Mouse (Mus musculus) CH12.LX (cell line): Measurements from ENCODE around the gene Ubiad1. TPM values are rescaled to one million over a fixed set of nuclear protein-coding genes. Genes with fewer than 3 reads are reported as not detected.

ENCODE experiments used
- DNase-seq: peaks from one replicate; pipeline ENCODE4 v3.0.0-alpha.2; 2013; ENCODE audit errors: extremely low read depth
- H3K27ac ChIP-seq: 2 replicates; pipeline ENCODE4 v1.5.1; 2012; ENCODE audit warnings: low read depth, mild to moderate bottlenecking, control low read depth, moderate library complexity; ENCODE audit not compliant: insufficient read depth
- H3K27me3 ChIP-seq: replicated peaks from 2 replicates; pipeline ENCODE3; 2012; ENCODE audit warnings: inconsistent platforms
- H3K36me3 ChIP-seq, 2 experiments: replicated peaks in 1 of 2; 2 replicates each; pipeline versions ENCODE3 to v1.6.1; 2012; ENCODE audit warnings: inconsistent platforms in 1 of 2, low read length in 1 of 2, mild to moderate bottlenecking in 1 of 2, mixed read lengths in 1 of 2, moderate library complexity in 1 of 2; ENCODE audit not compliant: control insufficient read depth in 1 of 2, insufficient read depth in 1 of 2
- H3K4me1 ChIP-seq, 2 experiments: 2 replicates each; pipeline ENCODE4 v1.6.1; 2012; ENCODE audit warnings: inconsistent platforms in 1 of 2, moderate library complexity in 1 of 2; ENCODE audit not compliant: insufficient read depth in 2 of 2, control insufficient read depth in 1 of 2
- H3K4me2 ChIP-seq: 2 replicates; pipeline ENCODE4 v1.6.1; 2012; ENCODE audit warnings: low read depth, mild to moderate bottlenecking, control low read depth; ENCODE audit not compliant: poor library complexity, insufficient read depth, severe bottlenecking
- H3K4me3 ChIP-seq, 3 experiments: fragments of 150-350 bp in 1 of 3; sonication (generic) in 1 of 3; replicated peaks in 1 of 3; 2 replicates each; pipeline versions ENCODE3 to v1.5.1; 2011 to 2012; ENCODE audit warnings: low read depth in 2 of 3, low read length in 2 of 3, mild to moderate bottlenecking in 2 of 3, moderate library complexity in 2 of 3, control low read depth in 1 of 3, improper control_type of control experiment in 1 of 3, inconsistent platforms in 1 of 3, mixed read lengths in 1 of 3; ENCODE audit not compliant: poor library complexity in 1 of 3
- H3K79me2 ChIP-seq: replicated peaks from 2 replicates; pipeline ENCODE4 v1.6.1; 2012; ENCODE audit warnings: mild to moderate bottlenecking, moderate library complexity; ENCODE audit not compliant: control insufficient read depth, poor library complexity, insufficient read depth, severe bottlenecking; ENCODE audit errors: extremely low read depth
- H3K9ac ChIP-seq: 2 replicates; pipeline ENCODE4 v1.6.1; 2012; ENCODE audit warnings: low read depth, mild to moderate bottlenecking, control low read depth, moderate library complexity; ENCODE audit not compliant: insufficient read depth
- H3K9me3 ChIP-seq: replicated peaks from 2 replicates; pipeline ENCODE3; 2012; ENCODE audit warnings: low read length, inconsistent platforms, mixed read lengths
- HCFC1 ChIP-seq: IDR thresholded peaks from 2 replicates; pipeline ENCODE4 v1.6.1; 2012; ENCODE audit warnings: low read depth, mild to moderate bottlenecking, inconsistent platforms, low read length, improper control_type of control experiment
- IRF4 ChIP-seq: IDR thresholded peaks from 2 replicates; pipeline ENCODE4 v1.6.1; 2014; ENCODE audit warnings: low read depth, mild to moderate bottlenecking, inconsistent platforms, low read length, improper control_type of control experiment
- JUN ChIP-seq: IDR thresholded peaks from 2 replicates; pipeline ENCODE4 v1.6.1; 2011; ENCODE audit warnings: low read depth, mild to moderate bottlenecking, low read length, improper control_type of control experiment, moderate library complexity; ENCODE audit not compliant: insufficient read depth
- JUND ChIP-seq: conservative IDR thresholded peaks from 2 replicates; pipeline ENCODE4 v1.6.1; 2011; ENCODE audit warnings: low read depth, low read length, improper control_type of control experiment
- KAT2A ChIP-seq: IDR thresholded peaks from 2 replicates; pipeline ENCODE4 v1.6.1; 2012; ENCODE audit warnings: low read length, improper control_type of control experiment, inconsistent platforms; ENCODE audit not compliant: insufficient replicate concordance
- MAZ ChIP-seq: IDR thresholded peaks from 2 replicates; pipeline ENCODE4 v1.6.1; 2012; ENCODE audit warnings: low read depth, mild to moderate bottlenecking, inconsistent platforms, low read length, improper control_type of control experiment, moderate library complexity
- MEF2A ChIP-seq: IDR thresholded peaks from 2 replicates; pipeline ENCODE4 v1.6.1; 2014; ENCODE audit warnings: low read depth, mild to moderate bottlenecking, inconsistent platforms, low read length, improper control_type of control experiment, borderline replicate concordance
- MXI1 ChIP-seq: IDR thresholded peaks from 2 replicates; pipeline ENCODE4 v1.6.1; 2011; ENCODE audit warnings: mild to moderate bottlenecking, low read depth, low read length, improper control_type of control experiment
- NELFE ChIP-seq: IDR thresholded peaks from 2 replicates; pipeline ENCODE4 v1.6.1; 2011; ENCODE audit warnings: low read depth, low read length, improper control_type of control experiment
- PAX5 ChIP-seq: IDR thresholded peaks from 2 replicates; pipeline ENCODE4 v1.6.1; 2012; ENCODE audit warnings: low read length, inconsistent platforms, mixed read lengths
- POLR2A ChIP-seq: IDR thresholded peaks from 2 replicates; pipeline ENCODE4 v1.6.1; 2011; ENCODE audit warnings: low read depth, mild to moderate bottlenecking, improper control_type of control experiment, low read length
- RAD21 ChIP-seq: IDR thresholded peaks from 2 replicates; pipeline ENCODE4 v1.6.1; 2011; ENCODE audit warnings: low read depth, mild to moderate bottlenecking, low read length, improper control_type of control experiment, moderate library complexity
- SIN3A ChIP-seq: IDR thresholded peaks from 2 replicates; pipeline ENCODE4 v1.6.1; 2012; ENCODE audit warnings: low read length, improper control_type of control experiment, inconsistent platforms
- SMC3 ChIP-seq: IDR thresholded peaks from 2 replicates; pipeline ENCODE4 v1.6.1; 2011; ENCODE audit warnings: low read depth, low read length, improper control_type of control experiment
- TBP ChIP-seq: conservative IDR thresholded peaks from 2 replicates; pipeline ENCODE4 v1.6.1; 2011; ENCODE audit warnings: low read depth, low read length, improper control_type of control experiment
- USF1 ChIP-seq: IDR thresholded peaks from 2 replicates; pipeline ENCODE4 v1.6.1; 2014; ENCODE audit warnings: low read depth, mild to moderate bottlenecking, inconsistent platforms, low read length, improper control_type of control experiment
- USF2 ChIP-seq: conservative IDR thresholded peaks from 2 replicates; pipeline ENCODE4 v1.6.1; 2011; ENCODE audit warnings: low read depth, low read length, improper control_type of control experiment
- ZC3H11A ChIP-seq: IDR thresholded peaks from 2 replicates; pipeline ENCODE4 v1.6.1; 2012; ENCODE audit warnings: low read depth, mild to moderate bottlenecking, inconsistent platforms, low read length, improper control_type of control experiment
- ZKSCAN1 ChIP-seq: IDR thresholded peaks from 2 replicates; pipeline ENCODE4 v1.6.1; 2012; ENCODE audit warnings: low read depth, inconsistent platforms, low read length, improper control_type of control experiment, borderline replicate concordance
- ZNF384 ChIP-seq: IDR thresholded peaks from 2 replicates; pipeline ENCODE4 v1.6.1; 2012; ENCODE audit warnings: low read depth, low read length, improper control_type of control experiment, inconsistent platforms
- dilution Hi-C: fragments of 300-500 bp; cut with MboI; formaldehyde crosslinking; loops from 2 replicates; pipeline ENCODE4 v1.14.3; 2020; ENCODE audit warnings: low sequenced_read_pairs; ENCODE audit not compliant: extremely low pct_unique_long_range_greater_than_20kb, extremely low pct_ligation_motif_present
- in situ Hi-C: fragments of 300-500 bp; cut with MboI; formaldehyde crosslinking; loops from 3 replicates; pipeline ENCODE4 v1.14.3; 2019; ENCODE audit warnings: low sequenced_read_pairs, low pct_ligation_motif_present, low pct_unique_long_range_greater_than_20kb, mixed read lengths
- polyA plus RNA-seq: library from polyadenylated mRNA; unstranded; fragments of >175 nt; gene quantifications from 2 replicates; pipeline ENCODE4 v1.2.1, GENCODE M21; 2012; ENCODE audit warnings: low read depth; ENCODE audit not compliant: insufficient read length
- total RNA-seq, 2 experiments: library from RNA; depleted of rRNA; stranded (reverse); fragments of 300-350 nt in 1 of 2; fragments of >200 nt in 1 of 2; gene quantifications; 2 replicates each; pipeline ENCODE4 v1.2.3; 2012 to 2014

The Ubiad1 gene
- total and polyA plus RNA-seq, 3 experiments = 20.5 to 21.9 (median 20.9) TPM

- Histone ChIP-seq H3K27ac (no peak overlapping the region), H3K4me3 (no peak overlapping the region), H3K27me3 (peaks cover 88% of the 10 kb centered on the region)
- dilution Hi-C loops = no loop called here
- TF ChIP-seq JUN (no peak), KAT2A (no peak), HCFC1 (no peak), SIN3A (no peak), USF2 (no peak), RAD21 (no peak), ZKSCAN1 (no peak)
- TF ChIP-seq, all 38 proteins: peak for 0
- Histone ChIP-seq H3K79me2 (no peaks in the 10 kb centered on the region), H3K4me2 (no peak overlapping the region), H3K9ac (no peak overlapping the region), H3K9me3 (no peaks in the 10 kb centered on the region), H3K36me3 (no peaks in the 10 kb centered on the region), H3K4me1 (no peaks in the 10 kb centered on the region)
- in situ Hi-C loops = no loop called here
- no peak for DNase-seq
Observed at GRCm38 (mm10) chr4:148395198-148395597, 49.4 kb downstream of the Ubiad1 start.

DNA sequence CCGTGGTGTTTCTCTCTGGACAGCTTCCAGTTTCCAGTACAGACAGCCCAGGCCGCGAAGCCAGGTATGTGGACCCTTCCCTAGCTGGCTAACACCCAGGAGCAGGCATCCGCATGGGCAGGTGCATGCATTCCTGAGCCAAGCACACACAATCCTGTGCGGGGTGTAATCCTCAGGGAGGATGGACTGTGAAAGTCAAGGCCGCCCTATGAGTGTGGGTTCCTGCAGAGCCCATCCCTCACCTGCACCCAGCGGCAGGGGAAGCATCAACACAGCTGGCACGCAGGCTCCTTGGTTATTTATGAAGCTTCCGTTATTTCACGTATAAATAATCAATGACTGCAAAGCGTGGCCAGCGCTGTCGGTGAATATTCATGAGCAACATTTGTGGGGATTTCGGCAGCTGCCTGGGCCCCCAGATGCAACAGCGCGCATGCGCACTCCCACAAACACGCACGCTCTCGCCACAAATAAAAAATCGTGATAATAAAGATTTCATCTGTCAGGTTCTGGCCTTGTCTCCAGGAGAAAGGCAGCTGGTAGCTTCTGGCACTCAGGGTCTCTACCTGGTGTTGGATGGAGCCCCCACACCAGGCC, 52.8 kb downstream of the Ubiad1 start:
- in situ Hi-C loops (no loop called here), dilution Hi-C loops (no loop called here)
- Histone ChIP-seq H3K36me3 (no peaks in the 10 kb centered on the region), H3K4me2 (no peak overlapping the region), H3K27ac (no peak overlapping the region), H3K27me3 (peaks cover 85% of the 10 kb centered on the region), H3K9me3 (no peaks in the 10 kb centered on the region), H3K4me1 (no peaks in the 10 kb centered on the region), H3K4me3 (no peak overlapping the region), H3K79me2 (no peaks in the 10 kb centered on the region), H3K9ac (no peak overlapping the region)
- DNase-seq = no peak
- TF ChIP-seq NELFE (no peak), MXI1 (no peak), POLR2A (no peak), ZC3H11A (no peak), PAX5 (no peak), TBP (no peak), JUND (no peak), MAZ (no peak), HCFC1 (no peak), SIN3A (no peak), USF1 (no peak), ZKSCAN1 (no peak), ZNF384 (no peak), IRF4 (no peak), JUN (no peak), SMC3 (no peak), MEF2A (no peak)
